Mouse (Mus musculus) small intestine, adult 2 months (tissue): ENCODE measurements around the gene Mthfr.
A peak's percentile ranks its signal among the peaks of the same experiment; 100 is the strongest.

ENCODE experiments used
- CTCF ChIP-seq: fragments of 200-500 bp; IDR thresholded peaks from 2 replicates; pipeline ENCODE4 v1.5.1; 2012; ENCODE audit warnings: low read depth, mild to moderate bottlenecking, control low read depth, inconsistent platforms, low read length, moderate library complexity, mixed read lengths; ENCODE audit not compliant: insufficient replicate concordance, insufficient read length; ENCODE audit errors: extremely low read depth
- POLR2A ChIP-seq: fragments of 200-500 bp; IDR thresholded peaks from 2 replicates; pipeline ENCODE4 v1.6.1; 2012; ENCODE audit warnings: low read depth, mild to moderate bottlenecking, control low read depth, inconsistent platforms, low read length, moderate library complexity

GRCm38 (mm10) chr4:148074521-148075189, 35.8 kb downstream of the Mthfr start:
- TF ChIP-seq POLR2A = no peak
- TF ChIP-seq CTCF = peak; percentile 4; the same call in 1 of the 2 replicates
